Mouse (Mus musculus): ENCODE data around the gene Zfp423.

Gene Zfp423

GRCm38 (mm10) chr8:87613701-87614100 is 345.7 kb downstream of the Zfp423 start:
- in situ Hi-C loops (cut with MboI) = no loop called here

Measured in mature B cell (primary cell).